Mouse (Mus musculus) testis, adult 2 months (tissue): ENCODE measurements at regions not wholly inside any gene's neighbourhood (a gene's known extent, or its start where the extent isn't known, plus 50 kb on each side); places are given as distances from the start of the nearest gene placed in this dataset.

Source experiments
- H3K27ac ChIP-seq: fragments of 200-500 bp; 2 replicates; pipeline ENCODE4 v1.5.1; 2012; ENCODE audit warnings: low read depth, low read length; ENCODE audit not compliant: control insufficient read depth, insufficient read depth
- H3K27me3 ChIP-seq: fragments of 200-500 bp; 2 replicates; pipeline ENCODE4 v1.6.1; 2012; ENCODE audit warnings: mild to moderate bottlenecking, low read length, moderate library complexity; ENCODE audit not compliant: control insufficient read depth, insufficient read depth
- H3K36me3 ChIP-seq: fragments of 200-500 bp; 2 replicates; pipeline ENCODE4 v1.6.1; 2012; ENCODE audit warnings: mild to moderate bottlenecking, low read length; ENCODE audit not compliant: control insufficient read depth, insufficient read depth
- H3K4me1 ChIP-seq: fragments of 200-500 bp; 2 replicates; pipeline ENCODE4 v1.6.1; 2012; ENCODE audit warnings: low read length; ENCODE audit not compliant: control insufficient read depth, insufficient read depth
- H3K4me3 ChIP-seq: fragments of 200-500 bp; 2 replicates; pipeline ENCODE4 v1.5.1; 2012; ENCODE audit warnings: low read depth, mild to moderate bottlenecking, low read length, moderate library complexity, mixed read lengths; ENCODE audit not compliant: control insufficient read depth
- CTCF ChIP-seq: fragments of 200-500 bp; IDR thresholded peaks from 2 replicates; pipeline ENCODE4 v1.5.1; 2012; ENCODE audit warnings: low read depth, mild to moderate bottlenecking, inconsistent platforms, low read length, moderate library complexity; ENCODE audit not compliant: control insufficient read depth, insufficient read depth, insufficient replicate concordance
- POLR2A ChIP-seq: fragments of 200-500 bp; IDR thresholded peaks from 2 replicates; pipeline ENCODE4 v1.6.1; 2012; ENCODE audit warnings: low read depth, mild to moderate bottlenecking, inconsistent platforms, low read length, moderate library complexity; ENCODE audit not compliant: control insufficient read depth

GRCm38 (mm10) chr12:105947332-105947731, 62.7 kb upstream of the Vrk1 start:
- Histone ChIP-seq H3K27ac (no peak overlapping the region), H3K36me3 (no peaks in the 10 kb centered on the region), H3K4me3 (no peak overlapping the region), H3K27me3 (no peaks in the 10 kb centered on the region), H3K4me1 (no peaks in the 10 kb centered on the region)
- TF ChIP-seq CTCF (peak; percentile 19; the same call in 1 of the 2 replicates), POLR2A (no peak)

DNA sequence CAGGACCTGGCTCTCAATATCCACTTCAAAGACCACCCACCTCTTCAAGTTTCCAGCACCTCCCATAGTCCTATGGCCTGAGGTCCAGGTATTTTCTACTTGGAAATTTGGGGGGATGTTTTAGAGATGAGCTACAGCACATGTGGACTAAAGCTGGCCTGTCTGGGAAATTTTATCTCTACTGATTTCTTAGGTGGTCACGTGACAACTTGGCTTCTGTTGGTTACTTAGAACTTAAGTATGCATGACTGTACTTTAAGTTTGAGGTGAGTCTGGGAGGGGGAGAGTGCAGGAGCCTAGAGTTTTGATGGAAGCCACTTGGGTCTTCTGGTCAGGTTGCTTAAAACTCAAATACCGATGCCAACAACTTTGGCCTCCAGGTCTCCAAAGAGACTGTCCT, 61.7 kb upstream of the Vrk1 start:
- H3K4me1 ChIP-seq = no peaks in the 10 kb centered on the region
- TF ChIP-seq POLR2A = no peak
- no peak for TF ChIP-seq CTCF
- H3K27ac ChIP-seq = no peak overlapping the region
- H3K4me3 ChIP-seq = no peak overlapping the region
- no peaks in the 10 kb centered on the region for H3K27me3 ChIP-seq
- no peaks in the 10 kb centered on the region for H3K36me3 ChIP-seq

- Histone ChIP-seq H3K27me3 (no peaks in the 10 kb centered on the region), H3K4me1 (no peaks in the 10 kb centered on the region), H3K4me3 (no peak overlapping the region), H3K36me3 (no peaks in the 10 kb centered on the region), H3K27ac (no peak overlapping the region)
- TF ChIP-seq POLR2A (no peak), CTCF (no peak)
These were observed 54.2 kb upstream of the Vrk1 start for GRCm38 (mm10) chr12:105955764-105956290.

- no peak overlapping the region for H3K4me3 ChIP-seq
- no peak overlapping the region for H3K27ac ChIP-seq
- peaks cover 3% of the 10 kb centered on the region for H3K4me1 ChIP-seq
- H3K27me3 ChIP-seq = no peaks in the 10 kb centered on the region
- TF ChIP-seq CTCF (no peak), POLR2A (no peak)
- no peaks in the 10 kb centered on the region for H3K36me3 ChIP-seq
These were observed 50.3 kb upstream of the Vrk1 start for GRCm38 (mm10) chr12:105959756-105960155.
